Mouse (Mus musculus) small intestine, adult 2 months (tissue): ENCODE data around the gene Pcgf3.

ENCODE experiments used
- CTCF ChIP-seq: fragments of 200-500 bp; IDR thresholded peaks from 2 replicates; pipeline ENCODE4 v1.5.1; 2012; ENCODE audit warnings: low read depth, mild to moderate bottlenecking, control low read depth, inconsistent platforms, low read length, moderate library complexity, mixed read lengths; ENCODE audit not compliant: insufficient replicate concordance, insufficient read length; ENCODE audit errors: extremely low read depth
- POLR2A ChIP-seq: fragments of 200-500 bp; IDR thresholded peaks from 2 replicates; pipeline ENCODE4 v1.6.1; 2012; ENCODE audit warnings: low read depth, mild to moderate bottlenecking, control low read depth, inconsistent platforms, low read length, moderate library complexity

DNA sequence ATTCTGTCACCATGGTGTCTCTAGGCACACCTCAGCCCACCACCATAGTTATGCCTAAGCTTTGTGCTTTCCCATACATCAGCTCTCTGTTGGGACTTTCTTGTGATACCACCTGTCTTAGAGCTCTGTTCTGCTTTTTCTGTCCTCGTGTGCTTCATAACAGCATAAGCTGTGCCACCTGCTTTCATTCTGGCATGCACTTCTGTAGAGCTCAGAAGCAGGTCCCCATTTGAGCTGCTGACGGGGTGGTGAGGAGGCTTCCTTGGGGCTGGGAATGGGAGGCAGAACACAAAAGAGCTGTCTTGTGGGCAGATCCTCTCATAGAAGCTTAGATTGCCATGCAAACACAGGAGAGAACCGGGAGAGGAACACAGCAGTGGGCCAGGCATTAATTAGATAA lies 14.9 kb downstream of the Pcgf3 start:
- no peak for TF ChIP-seq CTCF
- no peak for TF ChIP-seq POLR2A
